Mouse (Mus musculus) spleen, embryonic (tissue): ENCODE measurements around the gene Zc3hc1.
"Not testable (repeated sequence)": the region's sequence is repeated elsewhere in the genome, so short reads cannot be mapped to it uniquely, and the experiment has no call there.

Experiments used
- CTCF ChIA-PET: fragments of 350-600 bp; sonication (Branson Sonifier 250); formaldehyde crosslinking; loops from one replicate; lab custom pipeline; 2022; lab: Charles Lee

The Zc3hc1 gene

GRCm38 (mm10) chr6:30390714-30391697 is at the start of gene Zc3hc1:
Gene Zc3hc1, minus strand, starts transcription at chr6:30391028.
- CTCF ChIA-PET, result interaction anchor here (0.6 to 0.7 kb wide), 3 partner anchors 12 to 299 kb away, joined by 3 to 9 read pairs (median 4); no protein-coding TSS in a partner anchor

- CTCF ChIA-PET, result no interaction called here
These were observed 48.7 kb upstream of the Zc3hc1 start for GRCm38 (mm10) chr6:30439576-30439975.

- CTCF ChIA-PET, result no interaction called here
These were observed 46.2 kb upstream of the Zc3hc1 start for GRCm38 (mm10) chr6:30437054-30437453.

DNA sequence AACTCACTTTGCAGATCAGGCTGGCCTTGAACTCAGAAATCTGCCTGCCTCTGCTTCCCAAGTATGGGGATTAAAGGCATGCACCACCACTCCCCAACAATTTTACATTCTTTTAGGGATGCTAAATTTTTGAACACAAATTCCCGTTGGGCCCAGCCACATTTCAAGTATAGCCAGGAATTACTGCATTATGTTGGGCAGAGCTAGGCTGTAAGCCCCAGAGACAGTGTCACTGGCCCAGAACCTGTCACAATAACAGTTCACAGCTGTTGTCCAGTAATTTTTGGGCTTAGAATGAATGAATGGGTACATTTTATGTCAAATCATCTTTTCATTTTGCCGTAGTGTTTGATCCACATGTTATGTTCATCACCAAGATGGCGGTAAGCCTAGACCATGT is 45.6 kb upstream of the Zc3hc1 start:
- CTCF ChIA-PET, result no interaction called here

- CTCF ChIA-PET, result interaction anchor here (0.5 kb wide), 1 partner anchor 279 kb away, joined by 3 read pairs; no protein-coding TSS in a partner anchor
These were observed 41.8 kb upstream of the Zc3hc1 start for GRCm38 (mm10) chr6:30432461-30433192.

DNA sequence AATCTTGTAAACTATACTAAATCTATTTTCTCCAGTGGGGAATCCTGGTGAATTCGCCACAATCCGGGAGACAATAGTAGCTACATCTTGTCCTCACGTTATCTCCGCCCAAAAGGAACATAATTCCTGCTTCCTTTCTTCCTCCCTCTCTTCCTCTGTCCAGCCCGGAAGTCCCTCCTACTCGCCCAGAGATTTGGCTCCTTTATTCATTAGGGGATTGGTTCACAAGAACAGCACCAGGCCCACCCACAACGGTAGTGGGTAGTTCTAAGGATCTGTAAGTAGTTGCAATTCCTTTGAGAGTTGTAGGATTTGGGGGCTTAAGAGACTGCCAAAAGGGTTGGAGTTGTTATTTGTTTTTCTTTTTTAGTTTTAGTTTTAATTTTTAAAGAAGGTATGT is 26.0 kb upstream of the Zc3hc1 start:
- CTCF ChIA-PET, result no interaction called here

DNA sequence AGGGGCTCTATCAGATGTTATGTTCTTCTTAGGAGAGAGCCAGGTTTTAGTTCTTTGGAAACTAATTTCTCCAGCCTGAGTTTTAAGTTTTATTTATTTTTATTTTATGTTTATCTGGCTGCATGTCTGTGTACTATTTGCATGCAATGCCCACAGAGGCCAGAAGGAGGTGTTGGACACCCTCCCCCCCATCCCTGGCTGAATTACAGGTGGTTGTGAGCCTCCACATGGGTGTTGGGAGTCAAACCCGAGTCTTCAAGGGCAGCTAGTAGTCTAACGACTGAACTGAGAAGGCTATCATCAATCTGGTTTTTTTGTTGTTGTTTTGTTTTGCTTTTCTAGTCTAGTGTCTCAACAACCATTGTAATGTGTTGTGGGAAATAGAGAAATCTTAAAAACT is 25.3 kb upstream of the Zc3hc1 start:
- CTCF ChIA-PET, result no interaction called here

- CTCF ChIA-PET, result no interaction called here
These were observed 20.5 kb upstream of the Zc3hc1 start for GRCm38 (mm10) chr6:30411311-30411710.

DNA sequence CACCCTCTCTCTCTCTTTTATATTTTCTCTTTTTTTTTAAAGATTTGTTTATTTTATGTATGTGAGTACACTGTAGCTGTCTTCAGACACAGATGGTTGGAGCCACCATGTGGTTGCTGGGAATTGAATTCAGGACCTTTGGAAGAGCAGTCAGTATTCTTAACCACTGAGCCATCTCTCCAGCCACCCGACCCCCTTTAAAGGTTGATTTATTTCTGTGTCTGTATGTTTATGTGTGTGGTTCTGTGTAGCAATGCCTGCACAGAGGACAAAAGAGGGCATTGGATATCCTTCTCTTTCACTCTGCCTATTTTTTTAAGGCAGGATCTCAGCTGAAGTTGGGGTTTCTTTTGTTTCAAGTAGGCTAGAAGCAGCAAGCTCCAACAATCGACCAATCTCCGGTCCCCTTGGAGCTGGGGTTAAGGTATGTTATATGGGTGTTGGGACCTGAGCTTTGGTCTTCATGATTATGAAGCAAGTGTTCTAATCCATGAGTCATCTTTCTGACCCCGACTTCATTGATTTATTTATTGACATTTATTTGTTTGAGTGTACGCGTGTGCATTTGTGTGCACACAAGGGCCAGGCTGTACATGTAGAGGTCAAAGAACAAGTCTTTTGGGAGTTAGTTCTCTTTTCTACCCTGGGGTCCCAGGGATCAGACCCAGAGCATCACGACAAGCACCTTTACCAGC is 18.7 kb upstream of the Zc3hc1 start:
- CTCF ChIA-PET, result interaction anchor here (0.6 kb wide), 1 partner anchor 1073 kb away, joined by 4 read pairs; no protein-coding TSS in a partner anchor

DNA sequence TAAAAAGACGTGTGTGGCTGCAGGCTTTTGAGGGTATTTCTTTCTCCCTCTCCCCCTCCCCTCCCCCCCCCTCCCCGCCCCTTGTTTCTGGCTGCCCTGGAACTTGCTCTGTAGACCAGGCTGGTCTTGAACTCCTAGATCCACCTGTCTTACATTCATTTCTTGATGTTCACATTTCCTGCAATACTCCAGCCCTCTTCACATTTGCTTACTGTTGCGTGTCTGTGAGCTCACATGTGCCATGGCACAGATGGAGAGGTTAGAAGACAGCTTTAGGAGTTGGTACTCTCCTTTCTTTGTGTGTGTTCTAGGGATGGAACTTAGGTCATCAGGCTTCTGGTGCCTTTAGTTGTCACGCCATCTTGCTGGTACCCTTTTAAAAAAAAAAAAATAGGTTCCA is 17.4 kb upstream of the Zc3hc1 start:
- CTCF ChIA-PET, result no interaction called here

DNA sequence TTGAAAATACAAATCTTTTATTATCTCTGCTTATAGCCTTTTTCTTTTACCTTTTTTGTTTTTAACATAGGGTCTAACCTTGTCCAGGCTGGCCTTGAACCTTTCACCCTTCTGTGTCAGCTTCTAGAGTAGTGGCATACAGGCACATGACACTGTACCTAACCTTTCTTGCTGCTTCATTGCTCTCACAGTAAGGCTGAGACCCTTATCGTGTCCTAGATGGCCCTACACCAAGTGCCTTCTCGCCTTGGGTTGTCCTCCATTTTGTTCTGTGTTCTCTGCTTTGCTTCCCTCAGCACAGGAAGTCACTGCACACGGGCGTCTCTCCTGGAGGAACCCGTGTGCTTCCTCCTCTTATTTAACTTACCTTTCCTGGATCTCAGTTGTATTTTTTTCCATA is 13.8 kb upstream of the Zc3hc1 start:
- CTCF ChIA-PET, result interaction anchor here (0.6 kb wide), 1 partner anchor 794 kb away, joined by 3 read pairs; no protein-coding TSS in a partner anchor

DNA sequence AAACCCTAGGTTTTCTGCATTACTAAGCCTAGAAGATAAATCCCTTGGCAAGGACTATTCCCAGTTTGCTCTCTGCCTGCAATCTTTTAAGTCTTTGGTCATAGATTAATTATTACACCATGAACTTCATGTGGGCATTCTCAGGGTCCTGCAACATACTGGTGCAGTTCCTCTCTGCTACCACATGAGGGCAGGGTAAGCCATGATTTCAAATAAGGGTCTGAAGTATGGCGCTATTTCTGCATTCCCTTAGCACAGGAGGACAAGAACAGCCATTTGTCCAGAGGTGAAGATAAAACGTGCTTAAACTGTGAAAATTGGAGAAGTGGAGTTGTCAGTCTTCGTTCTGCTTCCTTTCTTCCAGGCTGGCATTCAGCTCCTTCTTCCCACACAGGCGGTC is 12.6 kb upstream of the Zc3hc1 start:
- CTCF ChIA-PET, result no interaction called here

- CTCF ChIA-PET, result interaction anchor here (0.5 kb wide), 1 partner anchor 321 kb away, joined by 5 read pairs; no protein-coding TSS in a partner anchor
These were observed 11.3 kb upstream of the Zc3hc1 start for GRCm38 (mm10) chr6:30402091-30402491.

DNA sequence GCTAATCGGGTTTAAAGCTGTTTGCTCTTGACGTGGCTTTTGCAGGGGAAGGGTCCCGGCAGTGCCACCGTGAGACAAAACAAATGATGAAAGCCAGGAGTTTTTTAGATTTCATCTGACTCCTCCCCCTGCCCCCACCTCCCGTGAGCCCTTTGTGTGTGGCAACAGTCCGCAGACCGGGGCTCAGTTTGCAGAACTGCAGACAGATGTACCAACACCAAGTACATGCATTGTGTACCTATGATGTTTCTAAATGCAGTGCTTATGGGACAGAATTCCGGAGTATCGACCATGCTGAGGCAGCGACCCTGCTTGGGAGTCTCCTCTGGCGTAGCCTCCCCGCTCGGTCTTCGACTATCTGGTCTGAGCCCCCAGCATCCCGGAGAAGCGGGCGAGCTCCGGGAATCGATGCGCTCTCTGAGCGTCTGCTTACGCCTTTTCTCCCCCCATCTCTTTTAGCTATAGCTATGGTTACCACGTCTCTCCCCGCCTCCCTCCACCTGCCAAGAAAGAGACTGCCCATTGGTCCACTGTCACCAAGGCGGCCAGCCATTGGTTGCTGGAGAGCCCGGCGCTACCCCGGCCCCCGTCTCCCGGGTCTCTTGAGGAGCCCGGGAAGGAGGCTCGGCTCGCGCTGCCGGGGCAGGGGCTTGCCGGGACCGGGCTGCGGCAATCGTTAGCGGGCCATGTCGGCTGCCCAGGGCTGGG is 10.6 kb upstream of the Zc3hc1 start, which contains the start of gene Klhdc10:
Gene Klhdc10 (plus strand): TSS at position 561 of the 708 bp plus-strand sequence.
- CTCF ChIA-PET, result interaction anchor here (0.5 to 0.6 kb wide), 2 partner anchors 321 to 501 kb away, joined by 3 to 5 read pairs; no protein-coding TSS in a partner anchor

- CTCF ChIA-PET, result interaction anchor here (0.6 to 0.7 kb wide), 2 partner anchors 28 to 234 kb away, joined by 3 to 4 read pairs; no protein-coding TSS in a partner anchor
These were observed 9.9 kb upstream of the Zc3hc1 start for GRCm38 (mm10) chr6:30400716-30401115.

DNA sequence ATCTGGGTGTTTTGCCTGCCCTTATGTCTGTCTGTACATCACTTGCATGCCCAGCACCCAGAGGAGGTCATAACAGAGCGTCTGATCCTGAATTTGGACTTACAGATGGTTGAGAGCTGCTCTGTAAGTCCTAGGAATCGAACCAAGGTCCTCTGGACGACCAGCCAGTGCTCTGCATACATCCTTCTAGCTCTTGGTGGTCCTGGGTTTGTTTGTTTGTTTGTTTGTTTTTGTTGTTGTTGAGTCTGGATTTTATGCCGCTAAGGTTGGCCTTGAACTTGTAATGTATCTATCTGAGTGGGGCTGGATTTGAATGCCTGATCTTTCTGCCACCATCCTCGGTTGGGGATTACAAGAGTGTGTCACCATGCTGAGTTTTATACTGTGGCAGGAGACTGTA is 9.3 kb upstream of the Zc3hc1 start:
- CTCF ChIA-PET, result interaction anchor here (0.6 to 0.7 kb wide), 2 partner anchors 28 to 233 kb away, joined by 3 to 4 read pairs; no protein-coding TSS in a partner anchor

DNA sequence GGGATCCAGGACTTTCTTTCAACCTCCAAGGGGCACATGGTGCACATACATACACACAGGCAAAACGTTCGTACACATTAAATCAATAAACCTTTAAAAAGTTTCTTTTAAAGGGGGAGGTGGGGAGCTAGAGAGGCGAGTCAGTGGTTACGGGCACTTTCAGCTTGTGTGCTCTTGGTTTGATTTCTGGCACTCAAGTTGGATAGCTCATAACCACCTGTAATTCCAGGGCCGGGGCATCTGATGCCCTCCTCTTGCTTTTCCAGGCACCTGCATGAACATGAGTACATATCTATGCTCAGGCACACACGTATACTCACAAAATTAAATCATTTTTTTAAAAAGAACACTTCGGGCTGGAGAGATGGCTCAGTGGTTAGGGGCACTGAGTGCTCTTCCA is 1.2 kb upstream of the Zc3hc1 start:
- CTCF ChIA-PET, result no interaction called here

GRCm38 (mm10) chr6:30390271-30390670 is 557 bp downstream of the Zc3hc1 start:
- CTCF ChIA-PET, result not testable (repeated sequence)

DNA sequence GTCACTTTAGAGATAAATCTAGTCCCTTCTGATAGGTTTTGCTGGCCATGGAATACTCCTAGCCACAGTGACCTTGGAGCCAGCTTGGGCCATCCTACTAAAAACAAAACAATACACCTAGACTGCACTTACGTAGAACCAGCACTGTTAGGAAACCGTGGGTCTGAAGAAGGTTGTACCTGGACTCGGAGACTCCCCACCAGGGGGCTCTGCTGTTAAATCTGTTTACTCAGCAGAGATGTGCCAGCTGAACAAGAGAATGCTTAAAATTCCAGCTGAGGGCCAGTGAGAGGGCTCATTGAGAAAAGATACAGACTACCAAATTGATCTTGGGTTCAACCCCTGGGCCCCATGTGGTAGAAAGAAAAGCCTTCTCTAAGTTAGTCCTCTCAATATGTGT is 9.7 kb downstream of the Zc3hc1 start:
- CTCF ChIA-PET, result no interaction called here

DNA sequence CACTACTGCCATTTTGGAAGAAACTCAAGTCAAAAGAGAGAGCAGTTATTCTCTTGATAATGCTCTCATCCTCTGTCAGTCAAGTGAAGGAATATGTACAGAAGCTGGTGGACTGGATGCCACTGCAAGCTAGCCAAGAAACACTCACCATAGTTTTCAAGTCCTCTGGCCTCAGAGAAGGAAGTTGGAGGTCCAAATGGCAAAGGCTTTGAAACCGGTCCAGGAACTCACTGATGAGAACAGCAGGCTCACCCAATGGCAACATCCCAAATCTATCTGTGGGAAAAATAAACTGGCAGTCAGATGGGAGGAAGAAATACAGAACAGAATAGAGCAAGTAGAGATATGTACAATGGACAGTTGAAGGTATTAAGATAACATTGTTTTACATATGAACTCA is 15.0 kb downstream of the Zc3hc1 start:
- CTCF ChIA-PET, result no interaction called here
